Mouse (Mus musculus) midbrain, embryonic 15.5 days (tissue): ENCODE measurements around the gene Ubl4b. TPM values are rescaled to one million over a fixed set of nuclear protein-coding genes. Genes with fewer than 3 reads are reported as not detected.

Experiments
- ATAC-seq: fragments of 200-750 bp; cut with Nextera tagmentation; replicated peaks from 2 replicates; pipeline ENCODE4 v1.8.0; 2017; ENCODE audit warnings: moderate TSS enrichment
- H3K27ac ChIP-seq: fragments of 300-500 bp; sonication (generic); 2 replicates; pipeline ENCODE4 v1.5.1; 2015; ENCODE audit warnings: mild to moderate bottlenecking, inconsistent platforms
- H3K27me3 ChIP-seq: fragments of 300-500 bp; sonication (generic); replicated peaks from 2 replicates; pipeline ENCODE4 v1.6.1; 2015; ENCODE audit warnings: inconsistent platforms
- H3K36me3 ChIP-seq: fragments of 300-500 bp; sonication (generic); replicated peaks from 2 replicates; pipeline ENCODE4 v1.6.1; 2015; ENCODE audit warnings: inconsistent platforms
- H3K4me1 ChIP-seq: fragments of 300-500 bp; sonication (generic); 2 replicates; pipeline ENCODE4 v1.6.1; 2015; ENCODE audit warnings: inconsistent platforms
- H3K4me2 ChIP-seq: fragments of 300-500 bp; sonication (generic); 2 replicates; pipeline ENCODE4 v1.6.1; 2015; ENCODE audit warnings: inconsistent platforms, mild to moderate bottlenecking, moderate library complexity
- H3K4me3 ChIP-seq: fragments of 300-500 bp; sonication (generic); 2 replicates; pipeline ENCODE4 v1.5.1; 2015; ENCODE audit warnings: mild to moderate bottlenecking, inconsistent platforms
- H3K9ac ChIP-seq: fragments of 300-500 bp; sonication (generic); 2 replicates; pipeline ENCODE4 v1.6.1; 2015; ENCODE audit warnings: mild to moderate bottlenecking, inconsistent platforms
- H3K9me3 ChIP-seq: fragments of 300-500 bp; sonication (generic); 2 replicates; pipeline ENCODE4 v1.6.1; 2016; ENCODE audit warnings: inconsistent platforms
- WGBS: fragments of 180-500 bp; shearing (Covaris S2); methylation state at CpG from one replicate; pipeline ENCODE4 v1.1.7; 2015; ENCODE audit warnings: mixed read lengths; 5-methylcytosine and 5-hydroxymethylcytosine counted together
- polyA plus RNA-seq: library from polyadenylated mRNA; unstranded; fragments of >200 nt; fragmentation: Nextera tagmentation; extraction: Ambion mirVana; gene quantifications from 2 replicates; pipeline ENCODE4 v1.2.1, GENCODE M21; 2015

The Ubl4b gene
- polyA plus RNA-seq, 1 experiment from 2014 or later, result not detected

- Histone ChIP-seq H3K4me2 (peak overlapping the region; percentile 46), H3K27me3 (peaks cover 80% of the 10 kb centered on the region), H3K9ac (no peak overlapping the region), H3K9me3 (no peaks in the 10 kb centered on the region), H3K4me3 (peak overlapping the region; percentile 22), H3K36me3 (no peaks in the 10 kb centered on the region), H3K4me1 (peaks cover 9% of the 10 kb centered on the region), H3K27ac (no peak overlapping the region)
- no peak for ATAC-seq
- WGBS, result under 1% methylated on average over 65 of the region's 65 CpGs
Observed at GRCm38 (mm10) chr3:107582875-107583767, 28.2 kb upstream of the Ubl4b start.

GRCm38 (mm10) chr3:107582130-107582874, 27.4 kb upstream of the Ubl4b start:
- H3K27me3 ChIP-seq, result peaks cover 76% of the 10 kb centered on the region
- no peak overlapping the region for H3K27ac ChIP-seq
- peak overlapping the region; percentile 46 for H3K4me2 ChIP-seq
- no peaks in the 10 kb centered on the region for H3K36me3 ChIP-seq
- ATAC-seq, result no peak
- 2% methylated on average over 18 of the region's 18 CpGs for WGBS
- no peaks in the 10 kb centered on the region for H3K9me3 ChIP-seq
- H3K4me1 ChIP-seq, result peaks cover 9% of the 10 kb centered on the region
- H3K9ac ChIP-seq, result no peak overlapping the region
- H3K4me3 ChIP-seq, result peak overlapping the region; percentile 22

- Histone ChIP-seq H3K9ac (no peak overlapping the region), H3K27me3 (peaks cover 67% of the 10 kb centered on the region), H3K4me1 (peaks cover 9% of the 10 kb centered on the region), H3K36me3 (no peaks in the 10 kb centered on the region), H3K4me2 (no peak overlapping the region), H3K27ac (no peak overlapping the region), H3K9me3 (no peaks in the 10 kb centered on the region), H3K4me3 (no peak overlapping the region)
- WGBS, result 4% methylated on average over 15 of the region's 15 CpGs
- no peak for ATAC-seq
Observed at GRCm38 (mm10) chr3:107581103-107582010, 26.5 kb upstream of the Ubl4b start.

- Histone ChIP-seq H3K27ac (no peak overlapping the region), H3K4me2 (no peak overlapping the region), H3K9me3 (no peaks in the 10 kb centered on the region), H3K4me3 (no peak overlapping the region), H3K36me3 (no peaks in the 10 kb centered on the region), H3K27me3 (peaks cover 48% of the 10 kb centered on the region), H3K4me1 (peaks cover 9% of the 10 kb centered on the region), H3K9ac (no peak overlapping the region)
- ATAC-seq, result no peak
- 2% methylated on average over 4 of the region's 4 CpGs for WGBS
Observed at GRCm38 (mm10) chr3:107579466-107579865, 24.6 kb upstream of the Ubl4b start.

- no peak for ATAC-seq
Observed at GRCm38 (mm10) chr3:107577810-107578390, 23.0 kb upstream of the Ubl4b start.

GRCm38 (mm10) chr3:107576807-107577206, 21.9 kb upstream of the Ubl4b start:
- 87% methylated on average over 3 of the region's 3 CpGs for WGBS
- no peaks in the 10 kb centered on the region for H3K36me3 ChIP-seq
- no peak overlapping the region for H3K9ac ChIP-seq
- no peak overlapping the region for H3K27ac ChIP-seq
- no peak overlapping the region for H3K4me3 ChIP-seq
- no peaks in the 10 kb centered on the region for H3K4me1 ChIP-seq
- peaks cover 27% of the 10 kb centered on the region for H3K27me3 ChIP-seq
- H3K4me2 ChIP-seq, result no peak overlapping the region
- no peaks in the 10 kb centered on the region for H3K9me3 ChIP-seq
- ATAC-seq, result no peak

More at GRCm38 (mm10) chr3:107577810-107578390, 23.0 kb upstream of the Ubl4b start:
- Histone ChIP-seq H3K4me3 (no peak overlapping the region), H3K9me3 (no peaks in the 10 kb centered on the region), H3K27ac (no peak overlapping the region), H3K9ac (no peak overlapping the region), H3K36me3 (no peaks in the 10 kb centered on the region), H3K4me2 (no peak overlapping the region), H3K27me3 (peaks cover 32% of the 10 kb centered on the region), H3K4me1 (peaks cover 4% of the 10 kb centered on the region)
- WGBS, result 41% methylated on average over 3 of the region's 3 CpGs

GRCm38 (mm10) chr3:107571205-107571604, 16.3 kb upstream of the Ubl4b start:
- Histone ChIP-seq H3K4me2 (no peak overlapping the region), H3K9me3 (no peaks in the 10 kb centered on the region), H3K4me3 (no peak overlapping the region), H3K4me1 (no peaks in the 10 kb centered on the region), H3K36me3 (no peaks in the 10 kb centered on the region), H3K27ac (no peak overlapping the region), H3K27me3 (no peaks in the 10 kb centered on the region), H3K9ac (no peak overlapping the region)
- ATAC-seq, result no peak
- WGBS, result 53% methylated on average over 2 of the region's 2 CpGs

- no peak overlapping the region for H3K4me2 ChIP-seq
- H3K9me3 ChIP-seq, result no peaks in the 10 kb centered on the region
- no peaks in the 10 kb centered on the region for H3K36me3 ChIP-seq
- no peak overlapping the region for H3K4me3 ChIP-seq
- no peaks in the 10 kb centered on the region for H3K27me3 ChIP-seq
- no peak overlapping the region for H3K27ac ChIP-seq
- ATAC-seq, result peak; percentile 60
- H3K4me1 ChIP-seq, result no peaks in the 10 kb centered on the region
- no peak overlapping the region for H3K9ac ChIP-seq
- 63% methylated on average over 4 of the region's 4 CpGs for WGBS
Observed at GRCm38 (mm10) chr3:107568721-107569120, 13.8 kb upstream of the Ubl4b start.

- Histone ChIP-seq H3K4me1 (no peaks in the 10 kb centered on the region), H3K9ac (no peak overlapping the region), H3K4me2 (no peak overlapping the region), H3K27me3 (no peaks in the 10 kb centered on the region), H3K27ac (no peak overlapping the region), H3K9me3 (no peaks in the 10 kb centered on the region), H3K4me3 (no peak overlapping the region), H3K36me3 (no peaks in the 10 kb centered on the region)
- WGBS, result 76% methylated on average over 7 of the region's 7 CpGs
- ATAC-seq, result no peak
Observed at GRCm38 (mm10) chr3:107567766-107568165, 12.9 kb upstream of the Ubl4b start.

- no peak overlapping the region for H3K4me2 ChIP-seq
- WGBS, result 41% methylated on average over 3 of the region's 3 CpGs
- H3K9ac ChIP-seq, result no peak overlapping the region
- H3K36me3 ChIP-seq, result no peaks in the 10 kb centered on the region
- no peaks in the 10 kb centered on the region for H3K4me1 ChIP-seq
- no peak overlapping the region for H3K4me3 ChIP-seq
- ATAC-seq, result no peak
- no peaks in the 10 kb centered on the region for H3K9me3 ChIP-seq
- no peaks in the 10 kb centered on the region for H3K27me3 ChIP-seq
- no peak overlapping the region for H3K27ac ChIP-seq
Observed at GRCm38 (mm10) chr3:107565331-107565730, 10.5 kb upstream of the Ubl4b start.

GRCm38 (mm10) chr3:107563880-107564279, 9.0 kb upstream of the Ubl4b start:
- no peaks in the 10 kb centered on the region for H3K4me1 ChIP-seq
- H3K9ac ChIP-seq, result no peak overlapping the region
- no peaks in the 10 kb centered on the region for H3K27me3 ChIP-seq
- ATAC-seq, result no peak
- H3K27ac ChIP-seq, result no peak overlapping the region
- H3K36me3 ChIP-seq, result no peaks in the 10 kb centered on the region
- no peak overlapping the region for H3K4me2 ChIP-seq
- no peak overlapping the region for H3K4me3 ChIP-seq
- WGBS, result 47% methylated on average over 4 of the region's 4 CpGs
- no peaks in the 10 kb centered on the region for H3K9me3 ChIP-seq
